Mouse (Mus musculus) lung, postnatal 0 days (tissue): ENCODE measurements around the gene Mfsd14b.

Experiments used
- CTCF ChIP-seq: IDR thresholded peaks from 2 replicates; pipeline ENCODE4 v1.5.1; 2016; ENCODE audit warnings: antibody characterized with exemption, mild to moderate bottlenecking
- EP300 ChIP-seq: IDR thresholded peaks from 2 replicates; pipeline ENCODE4 v1.6.1; 2016; ENCODE audit warnings: antibody characterized with exemption, mild to moderate bottlenecking, control low read depth

DNA sequence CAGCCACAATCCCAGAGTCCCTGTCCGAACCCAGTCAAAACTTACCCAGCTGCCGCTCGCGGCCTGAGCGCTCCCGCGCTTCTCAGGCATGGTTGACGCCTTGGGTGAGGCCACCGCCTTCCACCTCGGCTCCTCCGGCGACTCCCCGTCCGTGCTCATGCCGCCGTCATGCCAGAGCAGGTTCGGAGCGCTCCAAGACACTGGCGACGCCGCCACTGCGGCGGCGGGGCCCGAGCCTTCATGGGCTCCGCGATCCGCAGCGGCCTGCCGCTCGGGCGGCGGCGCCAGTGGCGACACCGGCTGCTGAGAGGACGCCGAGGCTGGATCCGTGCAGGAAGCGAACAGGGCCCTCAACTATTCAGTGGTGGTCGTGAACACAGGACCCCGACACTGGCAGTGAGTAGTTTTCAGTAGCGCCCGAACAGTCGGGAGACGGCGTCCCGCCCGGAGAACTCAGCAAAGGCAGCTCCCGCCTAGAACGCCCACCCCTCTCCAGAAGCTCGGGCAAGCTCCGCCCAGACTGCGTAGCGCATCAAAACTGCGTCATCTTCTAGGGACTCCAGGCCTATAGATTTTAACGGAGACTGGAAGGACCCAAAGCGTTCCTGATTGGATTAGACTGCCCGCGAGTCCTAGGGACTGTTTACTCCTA is at the start of gene Mfsd14b:
- TF ChIP-seq CTCF = no peak
- no peak for TF ChIP-seq EP300
